Mouse (Mus musculus) ovary, postnatal 36 days (tissue): Measurements from ENCODE around the gene Jag1.

Experiments
- DNase-seq: peaks from one replicate; pipeline ENCODE4 v3.0.0; 2022; ENCODE audit warnings: low spot score, mixed read lengths

The Jag1 gene

DNA sequence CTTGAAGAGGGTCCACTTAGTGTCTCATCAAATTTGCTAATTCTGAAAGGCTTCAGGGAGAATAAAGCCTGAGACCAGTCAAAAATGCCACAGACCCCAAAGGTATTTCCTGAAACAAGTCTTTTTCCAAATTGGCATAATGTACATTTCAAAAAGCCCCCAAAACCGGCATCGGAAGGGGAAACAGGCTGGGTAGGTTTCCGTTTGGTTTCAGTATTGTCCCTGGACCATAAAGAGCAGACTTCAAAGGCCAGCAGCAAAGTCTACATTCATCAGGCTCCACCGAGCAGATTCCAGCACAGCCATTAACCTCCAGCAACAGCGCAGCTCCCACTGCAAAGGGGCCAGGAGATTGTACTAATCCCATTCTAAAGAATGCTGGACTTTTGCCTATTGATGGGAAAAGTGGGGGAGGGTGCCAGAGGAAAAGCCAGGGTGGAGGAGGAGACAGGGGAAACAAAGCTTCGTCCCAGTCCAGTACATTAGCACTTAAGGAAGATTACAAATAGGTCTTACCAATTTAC is 17.2 kb downstream of the Jag1 start:
- DNase-seq: no peak

DNA sequence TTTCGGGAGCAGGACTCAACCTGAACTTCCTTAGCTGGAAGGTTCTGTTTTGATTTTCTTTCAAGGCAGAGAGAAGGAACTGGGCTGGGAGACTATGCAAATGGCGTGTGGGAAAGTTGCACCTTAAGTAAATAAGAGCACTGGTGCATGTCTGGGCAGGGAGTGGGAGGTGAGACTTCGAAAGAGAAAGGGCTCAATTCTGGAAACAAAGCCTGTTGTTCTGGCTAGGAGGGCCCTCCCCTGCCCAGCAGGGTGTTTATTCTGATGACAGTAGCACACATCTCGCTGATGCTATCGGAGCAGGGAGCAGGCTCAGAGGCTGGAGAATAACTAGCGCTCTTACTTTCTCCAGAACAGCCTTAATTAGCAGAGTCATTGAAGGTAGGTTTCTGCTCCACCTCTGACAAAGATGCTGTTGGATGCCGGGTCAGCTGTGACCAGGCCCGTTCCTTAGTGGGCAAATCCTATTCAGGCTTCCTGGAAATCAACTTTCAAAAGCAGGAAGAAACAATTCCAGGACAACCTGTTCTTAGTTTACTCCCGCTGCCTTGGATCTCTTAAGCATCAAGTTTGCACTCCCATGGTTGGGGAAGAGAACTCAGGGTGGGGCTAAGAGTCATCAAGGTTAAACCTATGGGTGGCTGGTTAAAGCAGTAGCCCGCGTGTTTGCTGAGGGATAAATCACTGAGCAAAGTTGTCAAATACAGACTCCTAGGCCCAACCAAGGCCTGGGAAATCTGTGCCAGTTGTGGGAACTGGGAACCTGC is 18.0 kb downstream of the Jag1 start:
- no peak for DNase-seq

DNA sequence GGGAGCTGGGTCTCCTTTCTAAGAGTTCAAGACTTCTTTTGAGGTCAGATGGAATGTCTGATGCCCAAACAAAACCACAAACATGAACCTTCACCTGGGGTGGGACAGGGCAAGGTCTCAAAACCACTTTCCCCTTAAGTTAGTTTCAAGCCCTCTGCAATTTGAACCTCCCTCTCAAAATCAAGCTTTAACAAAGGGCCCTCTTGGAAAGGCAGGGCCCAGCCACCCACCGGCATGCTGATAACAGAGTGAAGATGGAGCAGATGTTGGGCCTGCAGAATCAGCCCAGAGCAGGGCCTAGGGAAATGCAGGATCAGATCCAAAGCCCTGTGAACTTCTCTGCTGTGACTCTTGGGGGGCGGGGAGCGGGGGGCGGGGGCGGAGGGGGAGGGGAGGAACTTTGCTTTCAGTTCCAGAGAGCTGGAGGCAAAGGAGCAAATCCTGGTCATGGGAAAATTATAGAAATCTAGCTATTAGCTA is 19.4 kb downstream of the Jag1 start:
- DNase-seq: no peak

DNA sequence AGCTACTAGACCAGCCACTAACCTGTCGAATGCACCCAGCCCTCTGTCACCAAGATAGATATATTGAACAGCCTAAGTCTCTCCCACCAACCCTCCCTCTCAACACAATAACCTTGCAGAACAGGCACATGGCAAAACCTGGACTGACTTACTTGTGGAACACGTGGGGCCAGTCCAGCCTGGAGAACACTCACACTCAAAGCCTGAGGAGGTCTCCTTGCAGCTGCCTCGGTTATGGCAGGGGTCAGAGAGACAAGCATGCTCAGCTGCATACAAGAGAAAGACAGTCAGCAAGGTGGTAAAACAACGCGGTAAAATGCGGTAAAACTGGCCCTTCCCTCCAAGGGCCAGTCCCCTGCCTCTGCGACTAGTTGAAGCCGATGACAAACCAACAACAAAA is 22.1 kb downstream of the Jag1 start:
- no peak for DNase-seq

DNA sequence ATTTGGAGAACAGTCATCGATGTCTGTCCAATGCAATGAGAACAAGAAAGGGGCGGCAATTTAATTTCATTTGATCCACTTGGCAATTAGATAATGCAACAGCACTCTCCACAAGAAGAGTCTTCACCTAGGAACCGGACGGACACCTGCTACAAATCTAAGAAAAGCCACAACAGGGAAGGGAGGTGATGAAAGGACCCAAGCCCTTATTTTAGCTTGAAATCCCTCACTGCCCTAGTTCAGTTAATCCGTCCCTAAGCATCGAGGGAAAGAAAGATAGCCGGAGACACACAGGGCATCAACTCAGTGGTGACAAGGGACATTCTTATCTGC is 23.2 kb downstream of the Jag1 start:
- DNase-seq: no peak

DNA sequence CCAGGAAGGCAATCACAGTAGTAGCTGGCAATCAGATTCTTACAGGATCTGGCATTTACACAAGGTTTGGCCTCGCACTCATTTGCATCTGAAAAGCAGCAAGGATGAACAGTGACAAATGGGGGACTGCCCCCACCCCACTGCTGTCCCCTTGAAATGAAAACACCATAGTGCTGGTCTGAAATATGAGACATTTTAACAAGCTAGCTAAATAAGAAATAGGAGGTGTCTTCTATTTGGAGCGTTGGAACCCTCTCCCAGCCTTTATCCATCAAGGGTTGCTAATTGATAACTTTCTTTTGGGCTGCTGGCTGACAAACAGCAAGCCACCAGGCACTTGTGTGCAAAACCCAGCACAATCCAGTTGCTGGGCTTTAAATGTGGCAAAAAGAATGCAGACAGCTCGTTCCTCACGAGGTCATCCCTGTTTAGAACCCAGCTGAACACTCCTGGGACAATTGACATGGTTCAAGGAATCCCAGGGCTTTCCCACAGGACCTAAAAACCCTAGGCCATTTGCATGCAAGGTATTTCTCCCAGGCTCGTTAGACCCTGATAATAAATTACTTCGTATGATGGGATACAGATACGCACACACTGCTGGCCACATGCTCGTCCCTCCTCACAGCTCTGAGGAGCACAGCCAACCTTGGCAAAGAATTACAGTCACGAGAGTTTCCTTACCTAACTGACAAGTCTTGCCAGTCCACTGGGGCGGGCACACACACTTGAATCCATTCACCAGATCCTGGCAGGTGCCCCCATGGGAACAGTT is 23.7 kb downstream of the Jag1 start:
- DNase-seq: no peak

DNA sequence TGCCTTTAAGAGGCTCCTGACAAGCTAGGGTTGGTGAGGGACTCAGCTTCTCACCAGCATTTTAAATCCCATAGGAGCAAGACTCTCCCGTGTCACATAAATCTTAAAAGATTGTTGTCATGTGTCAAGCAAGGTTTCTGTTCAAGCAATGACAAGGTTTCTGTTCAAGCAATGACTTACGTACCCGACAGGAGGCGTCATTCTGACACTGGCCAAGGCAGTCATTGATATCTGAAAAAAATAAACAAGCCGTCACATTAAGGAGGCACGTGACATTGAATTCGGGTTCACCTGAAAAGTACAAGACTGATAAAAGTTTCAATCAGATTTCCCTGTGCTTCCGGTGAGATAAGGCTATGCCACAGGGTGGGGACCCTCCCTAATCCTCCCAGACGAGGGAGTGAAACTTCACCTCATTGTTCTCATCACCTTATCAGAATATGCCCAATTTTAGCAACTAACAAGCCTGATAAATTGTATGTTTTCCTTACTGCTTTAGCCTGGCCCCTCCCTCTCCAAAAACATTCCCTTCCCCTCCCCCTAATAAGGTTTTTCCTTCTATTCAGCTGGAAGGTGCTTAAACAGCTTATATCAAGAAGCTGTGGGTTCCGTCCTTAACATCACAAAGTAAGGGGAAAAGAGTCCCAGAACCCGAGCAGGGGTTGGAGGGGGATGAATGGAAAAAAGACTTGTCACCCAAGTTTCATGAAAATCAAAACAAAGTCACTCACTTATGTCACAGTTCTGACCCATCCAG is 24.5 kb downstream of the Jag1 start:
- DNase-seq: no peak

DNA sequence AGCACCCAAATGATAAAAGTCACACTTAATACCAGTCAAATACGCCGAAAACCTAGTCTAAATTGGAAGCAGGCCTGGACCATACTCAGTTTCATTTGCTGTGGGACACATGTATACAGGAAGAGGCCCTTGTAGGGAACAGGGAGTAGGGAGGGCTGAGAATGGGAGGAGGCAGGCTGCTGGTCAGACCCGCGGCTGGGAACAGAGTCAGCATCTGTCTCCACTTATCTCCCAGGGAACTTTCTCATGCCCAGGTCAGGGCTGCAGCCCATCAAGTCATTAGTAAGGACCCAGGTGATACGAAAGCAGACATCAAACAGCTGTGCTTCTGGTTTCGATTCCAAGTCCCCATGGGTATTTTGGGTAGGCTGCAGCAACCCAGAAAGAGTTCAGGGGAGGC is 28.7 kb downstream of the Jag1 start:
- DNase-seq: no peak

DNA sequence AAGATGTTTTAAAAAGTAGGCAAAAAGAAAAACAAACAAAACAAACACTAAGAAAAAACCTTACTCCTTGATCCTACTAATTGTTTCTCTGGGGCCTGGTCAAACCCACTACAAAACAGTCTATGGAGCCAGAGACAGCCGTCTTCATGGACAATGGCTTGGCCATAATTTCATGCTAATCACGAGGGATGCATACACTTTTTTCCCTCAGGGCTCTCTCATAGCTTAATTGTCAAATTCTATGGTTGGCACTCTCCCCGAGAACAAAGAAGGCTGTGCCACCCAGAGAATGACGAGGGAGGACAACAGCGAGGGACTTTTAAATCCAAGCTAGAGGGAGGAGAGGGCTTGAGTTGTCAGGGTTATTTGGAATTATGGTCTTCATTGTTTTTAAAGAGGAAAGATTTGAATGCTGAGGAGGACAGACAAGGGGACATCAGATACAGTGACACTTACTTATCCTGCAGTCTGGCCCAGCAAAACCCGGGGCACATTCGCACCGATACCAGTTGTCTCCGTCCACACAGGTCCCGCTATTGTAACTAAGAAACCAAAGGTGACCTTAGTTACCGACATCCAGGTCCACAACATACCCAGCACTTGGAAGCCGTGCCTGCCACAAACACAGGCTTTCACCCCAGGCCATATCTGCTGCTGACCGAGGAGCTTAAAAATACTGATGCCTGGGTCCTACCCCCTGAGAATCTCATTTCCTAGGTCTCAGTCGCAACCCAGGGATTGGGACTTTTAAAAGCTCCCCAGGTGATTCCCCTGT is 29.6 kb downstream of the Jag1 start:
- DNase-seq: no peak

DNA sequence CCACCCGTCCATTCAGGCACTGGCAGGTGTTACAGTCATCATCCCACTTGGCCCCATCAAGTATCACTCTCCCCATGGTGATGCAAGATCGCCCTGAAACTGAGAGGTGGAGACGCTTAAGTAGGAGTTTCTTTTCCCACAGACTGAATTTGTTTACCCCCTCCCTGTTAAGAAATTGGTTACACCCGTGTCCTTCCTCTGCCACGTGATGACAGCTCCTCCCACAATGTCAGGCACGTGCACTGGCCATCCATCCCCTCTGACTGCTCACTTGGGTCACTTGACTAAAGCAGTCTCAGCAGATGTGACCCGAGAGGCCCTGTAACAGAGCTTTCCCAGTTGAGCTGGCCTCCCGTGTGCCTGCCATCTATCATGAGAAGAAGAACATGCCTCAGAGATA is 31.2 kb downstream of the Jag1 start:
- no peak for DNase-seq

DNA sequence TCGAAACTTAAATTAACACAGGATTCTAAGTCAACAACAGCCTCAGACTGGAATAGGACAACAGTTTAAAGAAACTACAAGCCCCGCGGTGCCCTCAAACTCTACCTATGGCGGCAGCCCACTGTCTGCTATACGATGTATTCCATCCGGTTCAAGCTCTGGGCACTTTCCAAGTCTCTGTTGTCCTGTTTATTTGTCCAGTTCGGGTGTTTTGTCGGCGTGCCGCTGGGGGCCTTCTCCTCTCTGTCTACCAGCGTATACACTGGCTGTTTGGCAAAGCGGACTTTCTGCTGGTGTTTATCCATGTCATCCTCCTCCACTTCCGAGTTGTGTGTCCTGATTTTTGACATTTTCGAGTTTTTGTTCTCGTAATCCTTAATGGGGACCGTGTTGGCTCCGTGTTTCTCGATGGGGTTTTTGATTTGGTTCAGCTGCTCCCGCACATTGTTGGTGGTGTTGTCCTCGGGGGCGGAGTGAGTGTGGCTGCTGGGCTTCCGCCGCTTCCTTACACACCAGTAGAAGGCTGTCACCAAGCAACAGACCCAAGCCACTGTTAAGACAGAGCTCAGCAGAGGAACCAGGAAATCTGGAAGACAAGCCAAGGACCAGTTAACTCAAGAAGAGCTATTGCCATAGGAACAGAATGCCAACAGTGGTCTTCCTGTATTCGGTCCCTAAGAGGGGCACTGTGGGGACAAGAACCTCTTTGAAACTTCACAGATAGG is 33.4 kb downstream of the Jag1 start:
- no peak for DNase-seq

DNA sequence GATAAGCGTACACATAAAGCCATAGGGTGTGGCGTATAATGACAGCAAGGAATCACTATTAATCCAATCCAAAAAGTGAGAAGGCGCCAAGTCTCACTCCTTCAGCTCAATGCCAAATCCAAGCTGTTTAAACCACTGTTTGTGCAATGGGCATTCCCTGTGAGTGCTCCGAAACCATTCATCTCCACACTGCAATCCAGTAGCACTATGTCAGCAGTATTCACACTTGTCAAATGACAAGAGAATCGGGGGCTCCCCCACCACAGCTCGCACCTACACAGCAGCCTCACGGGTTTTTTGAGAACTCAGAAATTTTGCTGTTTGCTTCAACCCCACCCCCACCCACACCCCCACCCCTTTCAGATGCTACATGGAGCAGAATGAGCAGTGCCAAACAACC is 35.4 kb downstream of the Jag1 start:
- no peak for DNase-seq

DNA sequence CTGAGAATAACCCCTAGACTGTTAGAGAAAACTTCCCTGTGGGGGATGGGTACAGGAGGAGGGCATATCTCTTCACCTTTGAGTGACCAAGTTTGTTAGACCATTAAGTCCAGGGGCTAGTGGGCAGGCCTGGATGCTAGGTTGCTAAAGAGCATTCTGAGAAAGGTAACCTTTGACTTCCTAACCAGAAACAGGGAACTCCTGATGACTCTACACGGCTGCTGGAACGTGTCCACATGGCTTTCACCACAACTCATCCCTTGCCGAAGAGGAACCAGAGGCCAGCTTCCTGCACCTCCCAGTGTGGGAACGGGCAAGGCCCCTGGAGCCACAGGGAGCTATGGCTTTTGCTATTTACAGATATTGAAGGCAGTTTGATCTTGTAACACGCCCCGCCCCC is 36.0 kb downstream of the Jag1 start:
- no peak for DNase-seq

DNA sequence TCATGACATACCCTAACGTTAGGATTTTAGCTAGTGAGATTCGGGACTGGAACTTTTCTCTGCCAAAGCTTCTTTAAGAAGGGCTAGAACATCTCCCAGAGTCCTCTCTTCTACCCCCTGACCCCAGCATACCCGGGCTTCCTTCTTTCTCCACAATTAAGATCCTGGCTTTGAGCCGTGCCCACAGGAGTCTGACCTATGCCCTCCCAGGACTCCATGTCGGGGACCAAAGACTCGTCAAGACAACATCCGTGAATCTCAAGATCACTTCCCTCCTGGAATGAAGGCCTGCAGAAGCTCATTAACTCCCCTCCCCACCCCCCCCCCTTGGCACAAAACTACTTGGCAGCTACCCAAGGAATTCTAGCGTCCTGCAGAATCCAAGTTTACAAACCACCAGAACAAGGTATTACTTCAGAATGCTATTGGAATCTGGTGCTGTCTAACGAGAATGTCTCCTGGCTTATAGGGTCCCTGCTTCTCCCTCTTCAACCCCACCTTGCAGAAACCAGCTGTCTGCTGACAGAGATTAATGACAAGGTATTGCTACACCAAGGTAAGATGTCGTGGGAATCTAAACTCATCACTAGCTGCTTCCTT is 36.6 kb downstream of the Jag1 start:
- no peak for DNase-seq

DNA sequence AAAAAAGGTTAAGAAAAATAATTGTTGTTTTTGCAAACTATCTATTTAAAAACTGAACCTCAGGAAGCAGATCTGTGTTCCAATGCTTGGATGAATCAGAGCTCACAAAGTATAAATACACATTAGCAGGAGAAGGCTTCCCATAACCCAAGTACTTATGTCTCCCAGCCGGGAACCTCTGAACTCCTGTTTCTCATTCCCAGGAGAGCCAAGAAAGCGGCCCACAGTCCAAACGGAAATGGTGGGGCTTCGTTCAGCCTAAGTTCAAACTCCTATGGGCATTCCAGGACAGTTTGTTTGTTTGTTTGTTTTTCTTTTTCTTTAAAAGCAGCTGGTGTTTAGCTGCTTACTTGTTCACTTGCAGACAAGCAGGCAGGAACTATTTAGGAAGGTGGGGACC is 37.7 kb downstream of the Jag1 start:
- DNase-seq: no peak

DNA sequence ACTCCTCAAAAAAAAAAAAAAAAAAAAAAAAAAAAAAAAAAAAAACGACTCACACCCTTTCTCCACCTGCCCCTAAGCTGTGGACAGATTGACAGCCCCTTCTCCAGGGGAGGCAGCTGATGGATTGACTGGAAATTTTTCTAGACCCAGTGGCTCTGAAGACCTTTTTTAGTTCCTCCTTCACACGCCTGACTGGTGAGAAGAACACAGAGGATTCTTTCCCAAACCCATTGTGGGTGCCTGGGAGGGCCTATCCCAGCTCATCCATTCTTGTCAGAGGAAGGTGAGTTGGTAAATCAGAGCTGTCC is 42.2 kb downstream of the Jag1 start:
- no peak for DNase-seq

DNA sequence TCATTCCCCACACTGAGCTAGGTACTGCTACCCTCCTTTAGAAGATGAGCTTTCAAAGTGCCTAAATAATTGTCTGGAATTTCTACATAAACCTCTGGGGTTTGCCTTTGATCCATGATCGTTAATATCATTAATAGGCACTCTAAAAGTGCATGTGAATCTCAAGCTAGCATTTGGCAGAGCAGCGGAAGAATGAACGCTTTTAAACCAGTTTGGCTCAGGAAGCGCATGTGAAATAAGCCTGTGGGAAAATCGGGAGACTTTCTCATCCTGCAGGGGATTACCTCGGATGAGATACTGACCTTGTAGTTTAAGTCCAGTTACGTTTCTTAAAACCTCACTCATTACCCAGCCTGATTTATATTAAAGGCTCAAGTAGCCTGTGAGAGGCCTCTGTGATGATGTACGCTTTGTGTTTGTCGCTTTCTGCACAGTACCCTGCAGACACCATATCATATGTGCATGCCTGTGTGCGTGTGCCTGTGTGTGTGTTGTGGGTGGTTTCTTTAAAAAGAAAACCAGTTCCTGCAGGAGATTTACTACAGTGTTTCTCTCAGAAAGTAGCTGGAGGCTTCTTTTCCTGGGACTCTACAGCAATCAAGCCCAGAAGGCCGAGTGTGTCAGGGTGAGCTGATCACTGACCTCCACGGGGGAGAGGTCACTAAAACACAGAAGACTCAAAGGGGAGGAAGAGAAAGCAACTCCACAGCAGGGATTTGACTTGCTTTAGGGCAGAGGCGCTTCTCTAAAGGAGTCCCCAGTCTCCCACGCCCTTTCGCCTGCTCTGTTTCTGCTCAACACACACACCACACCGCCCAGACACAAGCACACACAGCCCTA is 42.8 kb downstream of the Jag1 start:
- no peak for DNase-seq

DNA sequence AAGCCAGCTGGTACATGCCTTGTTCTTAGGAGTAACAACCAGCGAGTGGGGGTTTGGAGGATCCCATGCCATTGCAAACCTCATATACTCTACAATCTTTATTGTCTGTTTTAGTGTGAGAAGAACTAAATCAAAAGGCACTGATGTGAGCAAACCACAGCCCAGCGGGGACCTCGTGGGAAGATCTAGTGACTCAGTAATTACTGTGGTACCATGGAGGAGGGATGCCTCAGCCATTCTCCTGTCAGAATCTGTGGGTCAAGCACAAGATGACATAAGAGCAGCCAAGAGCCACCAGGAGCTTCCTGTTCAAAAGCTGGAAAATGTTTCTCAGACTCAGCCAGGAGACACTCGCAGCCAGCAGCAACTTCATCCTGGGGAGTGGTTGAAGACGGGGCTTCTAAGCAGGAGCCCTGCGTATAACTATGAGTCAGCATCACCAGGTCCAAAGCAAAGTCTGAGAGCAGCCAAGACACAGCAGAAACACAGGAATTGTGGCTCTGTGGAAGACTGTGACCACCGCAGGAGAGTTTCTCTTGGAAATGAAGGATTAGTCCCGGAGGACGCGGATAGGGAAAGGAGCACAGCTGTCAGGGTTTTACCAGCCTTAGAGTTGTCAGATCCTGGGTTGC is 48.8 kb downstream of the Jag1 start:
- DNase-seq: no peak

DNA sequence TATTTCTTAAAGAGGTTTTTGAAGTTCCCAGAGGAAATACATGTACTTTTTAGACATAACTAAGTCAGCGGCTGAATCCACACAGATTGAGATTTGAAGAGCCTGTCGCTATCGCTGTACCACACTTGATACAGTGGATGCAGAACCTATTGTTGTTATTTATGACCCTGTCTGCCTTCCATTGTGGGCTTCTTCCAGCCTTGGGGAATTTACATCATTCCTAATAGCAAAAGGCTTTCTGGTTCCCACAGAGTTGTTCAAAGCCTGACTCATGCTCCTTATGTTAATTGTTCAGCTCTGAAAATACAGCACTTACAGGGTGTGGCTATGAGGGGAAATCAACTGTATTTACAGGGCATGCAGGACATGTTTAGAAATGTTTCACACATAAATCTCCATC is 51.9 kb downstream of the Jag1 start:
- DNase-seq: no peak

DNA sequence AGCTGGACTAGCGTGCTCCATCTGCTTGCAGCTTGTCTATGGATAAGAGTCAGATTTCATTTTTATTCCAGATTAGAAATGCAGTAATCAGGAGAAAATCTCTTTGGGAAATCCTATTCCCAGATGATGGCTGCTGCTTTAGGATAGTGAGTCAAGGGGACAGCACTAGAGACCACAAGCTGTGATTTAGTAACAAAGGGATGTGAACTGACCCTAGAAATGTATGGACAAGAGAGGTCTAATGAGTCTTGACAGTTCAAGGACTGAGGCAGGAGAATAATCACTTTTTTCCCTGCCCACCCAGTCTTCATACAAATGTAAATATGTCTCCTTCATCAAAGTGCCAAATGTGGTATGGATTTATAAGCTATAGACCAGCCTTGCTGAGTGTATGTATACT is 52.6 kb downstream of the Jag1 start:
- no peak for DNase-seq
